9 mouse cellular contexts compared by ENCODE assay signal in the genomic region with DNA sequence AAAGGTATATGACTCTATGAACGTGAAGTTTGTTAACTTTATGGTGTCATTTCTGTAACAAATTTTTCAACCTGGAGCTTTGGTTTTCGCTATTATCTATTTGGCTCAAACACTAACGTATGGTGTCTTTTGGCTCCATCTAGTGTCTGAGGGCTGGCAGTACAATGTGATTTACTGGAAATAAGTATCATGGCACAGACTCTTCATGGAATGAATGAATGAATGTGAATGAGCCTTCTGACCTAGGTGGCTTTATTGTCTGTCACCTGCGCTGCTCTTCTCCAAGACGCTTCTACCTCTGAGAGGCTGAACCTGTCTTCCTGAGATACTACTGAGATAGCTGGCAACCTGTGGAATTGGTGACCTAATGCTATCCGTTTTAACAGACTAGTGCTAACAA.
DNase-seq lines count a peak whose midpoint lies in the region; ATAC-seq and TF ChIP-seq lines count a peak whose summit lies in the region.
"Had no signal": no experiment of that assay in that cellular context is flagged by ENCODE, and none has a peak within 500 bp of the region (broad histone marks: within the 10 kb centered on the region; RNA-seq: fewer than 3 reads in every experiment).

No protein-coding gene starts in this region.

- TF ChIP-seq POLR2A in spleen, adult 2 months (IDR thresholded peaks at IDR 0.05; ENCODE audit: low read depth, low read length), result no peak

- H3K9ac ChIP-seq in embryonic facial prominence, embryonic 14.5 days (ENCODE audit: low read depth, low read length), result no peak overlapping the region

- DNase-seq in spleen, adult 2 months (ENCODE audit: low read depth in 1 of 2, low spot score in 2 of 2), result peak; percentile 30 to 32
- DNase-seq in spleen, postnatal 14 days (ENCODE audit: low spot score in 2 of 2), result no peak
- DNase-seq in adipocyte (ENCODE audit: low spot score), result peak; percentile 68
- peak; percentile 74 for DNase-seq in embryonic facial prominence, embryonic 14.5 days (ENCODE audit: low spot score)
- peak; percentile 56 for DNase-seq in kidney, adult 9 months
- DNase-seq in lung, postnatal 25 days (ENCODE audit: low spot score), result peak; percentile 35
- DNase-seq in right cerebral cortex, postnatal 4 days, result peak; percentile 13
- no peak for DNase-seq in yolk sac, embryonic 10.5 days (ENCODE audit: low spot score)

- ATAC-seq in embryonic facial prominence, embryonic 14.5 days (ENCODE audit: low read depth), result no peak

- H3K27ac ChIP-seq in spleen, adult 2 months (ENCODE audit: insufficient read depth, low read length), result no peak overlapping the region
- no peak overlapping the region for H3K27ac ChIP-seq in embryonic facial prominence, embryonic 14.5 days (replicated peaks; ENCODE audit: low read depth, low read length)

- H3K36me3 ChIP-seq in spleen, adult 2 months (ENCODE audit: control insufficient read depth, insufficient read depth, low read length), result no peaks in the 10 kb centered on the region
- no peaks in the 10 kb centered on the region for H3K36me3 ChIP-seq in embryonic facial prominence, embryonic 14.5 days (ENCODE audit: control insufficient read depth, insufficient read depth, low read length)

- H3K27me3 ChIP-seq in spleen, adult 2 months (ENCODE audit: control insufficient read depth, insufficient read depth, low read length), result no peaks in the 10 kb centered on the region
- H3K27me3 ChIP-seq in embryonic facial prominence, embryonic 14.5 days (replicated peaks; ENCODE audit: control insufficient read depth, insufficient read depth, low read length), result no peaks in the 10 kb centered on the region

- H3K4me3 ChIP-seq in spleen, adult 2 months (ENCODE audit: extremely low read depth, insufficient read depth, insufficient read length), result no peak overlapping the region
- H3K4me3 ChIP-seq in embryonic facial prominence, embryonic 14.5 days (ENCODE audit: low read depth, low read length), result no peak overlapping the region
- H3K4me3 ChIP-seq: myocyte had no signal

- WGBS in spleen, adult 2 months, result 26% methylated on average over 6 of the region's 6 CpGs
- 22% methylated on average over 6 of the region's 6 CpGs for WGBS in embryonic facial prominence, embryonic 14.5 days

- H3K9me3 ChIP-seq in embryonic facial prominence, embryonic 14.5 days (ENCODE audit: control insufficient read depth, low read length), result no peaks in the 10 kb centered on the region

- peak; percentile 14; the same call in 1 of the 2 replicates for TF ChIP-seq CTCF in spleen, adult 2 months (IDR thresholded peaks at IDR 0.05; ENCODE audit: extremely low read depth, insufficient read depth, insufficient read length, insufficient replicate concordance)

- H3K4me1 ChIP-seq in spleen, adult 2 months (ENCODE audit: control insufficient read depth, insufficient read depth, insufficient read length), result no peaks in the 10 kb centered on the region
- H3K4me1 ChIP-seq in embryonic facial prominence, embryonic 14.5 days (ENCODE audit: control insufficient read depth, insufficient read depth, low read length), result no peaks in the 10 kb centered on the region

- H3K4me2 ChIP-seq in embryonic facial prominence, embryonic 14.5 days (ENCODE audit: low read depth, low read length), result no peak overlapping the region

Comparison
In these comparisons a context has a peak if more than half of its experiments do, and no peak if none do; other contexts are left out.
1. DNase-seq: peak in spleen, adult 2 months (2 of 2), adipocyte (single experiment), embryonic facial prominence, embryonic 14.5 days (single experiment), kidney, adult 9 months (single experiment), lung, postnatal 25 days (single experiment) and right cerebral cortex, postnatal 4 days (single experiment); none in spleen, postnatal 14 days (0 of 2) and yolk sac, embryonic 10.5 days (single experiment).